Mouse (Mus musculus) embryonic fibroblast, embryonic 13.5 days (primary cell): ENCODE results near the gene Fam129c. TPM values are rescaled to one million over a fixed set of nuclear protein-coding genes. Genes with fewer than 3 reads are reported as not detected.

Experiments used
- H3K27ac ChIP-seq: 2 replicates; pipeline ENCODE4 v1.5.1; 2012; ENCODE audit warnings: low read length, control low read depth, inconsistent platforms; ENCODE audit not compliant: insufficient read depth
- H3K4me1 ChIP-seq: 2 replicates; pipeline ENCODE4 v1.6.1; 2011; ENCODE audit warnings: low read length; ENCODE audit not compliant: control insufficient read depth, insufficient read depth
- H3K4me3 ChIP-seq: 2 replicates; pipeline ENCODE4 v1.5.1; 2011; ENCODE audit warnings: mild to moderate bottlenecking, control low read depth, low read length; ENCODE audit not compliant: insufficient read depth
- CTCF ChIP-seq: IDR thresholded peaks from 2 replicates; pipeline ENCODE4 v1.5.1; 2011; ENCODE audit warnings: mild to moderate bottlenecking, control low read depth, low read length, moderate library complexity, borderline replicate concordance; ENCODE audit not compliant: insufficient read depth
- POLR2A ChIP-seq: IDR thresholded peaks from 2 replicates; pipeline ENCODE4 v1.6.1; 2011; ENCODE audit warnings: low read depth, mild to moderate bottlenecking, control low read depth, low read length, moderate library complexity
- polyA plus RNA-seq: library from polyadenylated mRNA; stranded (reverse); fragments of >200 nt; gene quantifications from 2 replicates; pipeline ENCODE4 v1.2.4, GENCODE M21; 2011; ENCODE audit warnings: low read depth; ENCODE audit not compliant: missing spikeins, insufficient read length

Gene Fam129c
- polyA plus RNA-seq, 1 experiment, result 1.8 TPM

DNA sequence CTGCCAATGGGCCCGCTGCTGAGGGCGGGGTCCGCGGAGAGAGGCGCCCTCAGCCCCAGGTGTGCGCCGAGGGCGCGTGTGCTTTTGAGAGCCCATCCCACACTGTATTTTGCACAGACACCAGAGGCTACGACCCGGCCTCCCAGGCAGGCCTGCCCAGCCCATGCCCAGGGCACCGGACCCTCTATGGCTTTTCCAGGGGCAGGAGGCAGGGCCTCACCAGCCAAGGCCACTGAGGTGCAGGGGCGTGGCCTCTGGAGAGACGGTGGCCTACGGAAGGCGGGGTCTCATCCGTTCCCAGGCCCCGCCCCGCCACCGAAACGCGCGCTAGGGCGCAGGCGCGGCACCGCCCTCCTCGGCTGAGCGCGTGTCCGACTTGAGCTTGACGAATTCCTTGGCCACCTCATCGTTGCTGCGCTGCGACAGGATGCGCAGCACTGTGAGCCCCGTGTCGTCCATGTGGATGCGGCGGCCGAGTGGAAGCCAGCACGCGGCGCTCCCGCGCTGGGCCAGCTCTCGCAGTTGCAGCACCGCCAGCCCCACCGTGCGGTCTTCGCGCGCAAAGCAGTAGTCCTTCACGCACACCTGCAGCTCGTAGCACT, 31.7 kb downstream of the Fam129c start:
- TF ChIP-seq POLR2A (peak; percentile 80), CTCF (0 out of 2 replicates have a peak, but pooled peaks have one; percentile 37)
- peak overlapping the region; percentile 26 for H3K4me3 ChIP-seq
- 0 out of 2 replicates have a peak, but pooled peaks cover 2% of the 10 kb centered on the region for H3K4me1 ChIP-seq
- H3K27ac ChIP-seq, result no peak overlapping the region; the same call in 1 of the 2 replicates

DNA sequence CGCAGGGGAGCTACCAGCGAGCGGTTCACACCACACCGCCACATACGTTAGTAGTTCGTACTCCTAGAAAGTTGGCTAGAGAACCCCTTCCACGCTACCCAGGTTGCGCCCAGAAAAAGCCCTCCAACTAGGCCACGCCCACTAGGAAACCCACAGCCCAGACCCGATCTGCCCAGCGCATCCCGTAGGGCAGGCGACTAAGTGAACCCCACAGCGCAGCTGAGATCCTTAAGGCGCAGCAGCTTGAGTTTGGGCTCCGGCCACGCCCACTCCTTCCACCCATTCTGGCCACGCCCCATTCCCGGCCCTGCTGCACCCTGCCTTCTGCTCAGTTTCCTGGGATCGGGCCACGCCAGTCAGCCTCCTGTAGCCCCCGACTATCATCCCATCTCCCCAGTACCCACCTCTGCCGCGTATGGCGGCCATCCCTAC, 32.3 kb downstream of the Fam129c start:
- TF ChIP-seq POLR2A, result no peak
- no peak for TF ChIP-seq CTCF
- no peak overlapping the region for H3K27ac ChIP-seq
- peak overlapping the region; percentile 26 for H3K4me3 ChIP-seq
- H3K4me1 ChIP-seq, result 0 out of 2 replicates have a peak, but pooled peaks cover 2% of the 10 kb centered on the region

DNA sequence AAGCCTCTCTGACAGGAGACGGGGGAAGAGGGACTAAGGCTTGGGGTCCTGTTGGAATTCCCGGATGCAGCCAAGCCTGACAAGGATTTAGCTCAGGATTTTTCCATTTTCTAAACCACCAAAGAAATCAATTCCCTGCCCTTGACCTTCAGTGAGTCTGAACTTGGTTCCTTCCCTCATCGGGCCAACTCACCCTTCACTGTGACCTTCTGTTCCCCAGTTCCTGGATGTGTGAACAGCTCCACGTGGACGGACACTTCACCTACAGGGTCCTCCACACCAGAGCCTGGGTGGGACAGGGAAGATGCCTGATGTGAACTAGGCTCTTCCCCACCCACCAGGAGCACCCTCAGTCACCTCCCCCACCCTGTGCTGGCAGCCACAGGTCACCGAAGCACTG, 33.3 kb downstream of the Fam129c start:
- H3K27ac ChIP-seq, result no peak overlapping the region
- 0 out of 2 replicates have a peak, but pooled peaks cover 2% of the 10 kb centered on the region for H3K4me1 ChIP-seq
- H3K4me3 ChIP-seq, result no peak overlapping the region
- TF ChIP-seq CTCF (no peak), POLR2A (no peak)

DNA sequence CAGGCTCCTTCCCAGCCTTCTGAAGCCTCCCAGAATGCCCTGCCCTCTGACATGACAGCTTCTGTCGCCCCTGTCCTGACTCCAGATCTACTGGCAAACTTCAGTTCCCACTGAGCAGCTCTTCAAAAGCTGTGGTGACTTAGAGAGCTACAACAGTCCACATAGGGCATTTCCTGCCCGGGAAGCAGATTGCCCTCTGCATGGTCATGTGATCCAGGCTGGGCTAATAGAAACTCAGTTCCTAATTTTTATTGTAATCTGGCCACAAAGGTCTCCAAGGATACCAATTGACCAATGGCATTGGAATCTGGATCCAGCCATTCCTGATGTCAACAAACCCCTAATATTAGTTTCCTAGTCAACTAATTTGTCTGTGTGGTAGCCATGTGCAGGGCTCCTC, 34.4 kb downstream of the Fam129c start:
- peaks cover 2% of the 10 kb centered on the region for H3K4me1 ChIP-seq
- H3K4me3 ChIP-seq, result no peak overlapping the region
- TF ChIP-seq POLR2A, result no peak
- TF ChIP-seq CTCF, result no peak
- H3K27ac ChIP-seq, result no peak overlapping the region

DNA sequence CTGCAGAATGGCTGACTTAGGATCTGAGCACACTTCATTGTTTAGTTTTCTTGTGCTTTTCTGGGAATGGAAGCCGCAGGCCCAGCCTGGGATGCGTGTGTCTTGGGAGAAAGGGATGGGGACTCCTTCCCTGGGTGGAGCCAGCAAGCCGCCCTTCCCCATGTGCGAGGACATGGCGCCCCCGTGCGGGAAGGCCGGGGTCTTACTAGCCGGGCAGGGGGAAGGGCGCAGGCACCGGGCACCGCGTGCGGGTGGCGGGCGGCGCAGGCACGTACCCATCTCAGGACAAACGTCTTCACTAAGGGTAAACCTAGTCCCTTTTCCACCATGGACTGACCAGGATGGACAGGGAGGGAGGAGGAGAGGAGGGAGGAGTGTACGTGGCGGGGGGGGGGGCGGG, 35.7 kb downstream of the Fam129c start:
- no peak overlapping the region for H3K4me3 ChIP-seq
- H3K27ac ChIP-seq, result no peak overlapping the region
- no peak for TF ChIP-seq CTCF
- TF ChIP-seq POLR2A, result no peak
- H3K4me1 ChIP-seq, result peaks cover 4% of the 10 kb centered on the region

DNA sequence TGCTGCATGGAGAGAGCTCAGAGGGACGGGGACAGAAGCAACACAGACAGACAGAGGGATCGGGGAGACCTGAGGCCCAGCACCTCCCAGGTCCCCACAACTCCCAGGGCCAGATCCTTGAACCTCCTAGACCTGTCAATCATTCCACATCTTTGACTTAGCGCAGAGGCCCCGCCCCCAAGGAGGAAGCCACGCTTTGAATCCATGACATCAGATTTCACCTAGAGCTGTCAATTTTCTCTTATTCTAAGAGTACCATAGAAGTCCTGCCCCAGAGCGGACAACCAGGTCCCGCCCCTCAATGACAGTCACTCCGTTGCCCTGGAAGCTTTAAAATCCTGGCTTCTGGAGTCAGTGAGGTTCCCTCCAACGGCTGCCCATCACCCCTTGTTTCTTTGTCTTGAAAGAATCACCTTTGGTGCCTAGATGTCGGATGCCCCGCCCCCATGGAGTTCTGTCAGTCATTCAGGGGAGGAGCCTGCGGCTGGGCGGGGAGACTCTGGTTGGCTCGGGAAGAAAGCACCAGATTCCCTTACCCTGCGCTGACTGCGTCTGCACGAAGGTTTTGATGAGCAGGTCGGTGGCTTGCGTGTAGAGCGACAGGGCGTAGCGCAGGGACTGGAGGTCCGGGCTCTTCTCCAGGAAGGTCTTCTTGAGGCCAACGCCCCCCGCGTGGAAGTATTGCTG, 36.7 kb downstream of the Fam129c start:
- H3K4me1 ChIP-seq, result peaks cover 4% of the 10 kb centered on the region
- no peak for TF ChIP-seq POLR2A
- TF ChIP-seq CTCF, result no peak
- H3K4me3 ChIP-seq, result no peak overlapping the region
- no peak overlapping the region for H3K27ac ChIP-seq

DNA sequence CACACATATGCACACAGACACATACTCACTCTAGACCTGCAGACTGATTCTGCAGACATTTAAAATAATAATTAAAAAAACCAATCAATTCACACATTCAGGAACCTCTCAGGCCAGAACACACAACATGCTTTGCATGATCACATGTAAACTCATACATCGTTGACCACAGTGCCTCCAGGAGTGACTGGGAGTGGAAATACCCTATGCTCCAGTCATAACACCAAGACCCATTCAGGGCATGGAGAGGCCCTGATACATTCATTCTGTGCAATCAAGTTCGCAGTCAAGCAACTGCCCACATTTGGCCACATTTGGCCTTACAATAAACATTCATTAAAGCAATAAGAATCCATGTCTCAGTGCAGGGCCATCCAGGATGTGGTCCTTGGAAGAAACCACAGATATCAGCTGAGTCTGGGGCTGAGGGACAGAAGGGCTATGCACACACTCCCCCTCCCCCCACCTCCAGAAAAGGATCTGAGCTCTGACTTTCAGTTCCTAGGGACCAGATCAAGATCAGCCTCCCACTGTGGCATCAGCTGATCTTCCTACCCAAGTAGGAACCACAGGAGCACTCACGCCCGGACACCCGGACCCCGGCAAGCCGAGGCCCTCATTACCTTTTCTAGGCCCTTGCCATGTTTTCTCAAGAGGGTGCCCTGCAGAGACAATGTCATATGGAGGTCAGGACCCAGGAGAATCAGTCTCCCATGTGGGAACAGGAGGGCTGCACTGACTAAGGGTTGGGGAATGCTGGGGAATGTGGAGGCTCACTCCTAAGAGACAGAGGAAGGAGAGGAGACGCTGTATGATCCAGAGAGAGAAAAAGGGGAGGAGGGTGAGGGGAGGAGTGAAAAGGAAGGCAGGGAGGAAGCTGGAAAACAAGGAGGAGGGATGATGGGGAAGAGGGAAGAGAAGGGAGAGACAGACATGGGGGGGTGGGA, 40.0 kb downstream of the Fam129c start:
- Histone ChIP-seq H3K4me1 (peaks cover 4% of the 10 kb centered on the region), H3K4me3 (no peak overlapping the region)
- TF ChIP-seq POLR2A (no peak), CTCF (no peak)

DNA sequence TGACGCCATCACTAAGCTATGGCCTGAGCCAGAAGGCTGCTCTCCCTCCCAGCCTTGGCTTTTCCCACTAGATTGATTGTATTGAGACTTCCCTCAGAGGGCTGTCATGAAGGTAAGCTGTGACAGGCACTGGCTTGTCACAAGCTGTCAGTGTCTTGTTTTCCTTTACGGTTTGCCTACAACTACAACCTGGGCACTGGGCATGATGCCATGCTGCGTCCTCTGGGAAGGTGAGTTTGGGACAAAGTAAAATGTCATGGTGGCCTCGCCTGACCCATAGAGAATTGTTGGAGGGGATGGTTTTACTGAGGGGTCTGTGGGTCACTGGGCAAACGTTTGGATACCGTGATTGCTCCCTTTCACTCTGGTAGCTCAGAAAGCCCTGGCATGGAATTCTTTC, 40.9 kb downstream of the Fam129c start:
- H3K4me3 ChIP-seq, result no peak overlapping the region

More for the DNA sequence above, 40.0 kb downstream of the Fam129c start:
- H3K27ac ChIP-seq, result peak overlapping the region; percentile 72

DNA sequence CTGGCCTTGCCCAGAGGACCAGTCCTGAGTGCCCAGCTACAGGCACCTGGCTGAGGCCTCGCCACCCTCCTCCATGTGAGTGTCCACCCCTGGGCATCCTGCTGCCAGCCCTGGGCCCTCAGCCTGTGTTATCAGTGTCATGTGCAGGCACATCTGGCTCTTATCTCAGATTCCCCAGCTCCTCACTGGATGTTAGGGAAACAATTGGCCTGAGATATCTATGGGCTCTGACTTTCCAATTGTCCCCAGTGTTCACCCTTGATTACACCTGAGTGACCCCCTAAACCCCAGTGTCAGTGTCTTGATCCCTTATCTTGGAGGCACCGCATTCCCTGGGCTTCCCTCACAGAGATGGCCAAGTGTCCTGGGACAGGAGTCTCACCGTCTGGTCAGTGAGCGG, 41.9 kb downstream of the Fam129c start:
- no peak overlapping the region for H3K4me3 ChIP-seq
- H3K27ac ChIP-seq, result no peak overlapping the region
- no peak for TF ChIP-seq POLR2A
- no peak for TF ChIP-seq CTCF

More for the DNA sequence above, 40.9 kb downstream of the Fam129c start:
- no peak for TF ChIP-seq CTCF
- TF ChIP-seq POLR2A, result no peak
- Histone ChIP-seq H3K27ac (peak overlapping the region; percentile 72; the same call in 1 of the 2 replicates), H3K4me1 (peaks cover 4% of the 10 kb centered on the region)

DNA sequence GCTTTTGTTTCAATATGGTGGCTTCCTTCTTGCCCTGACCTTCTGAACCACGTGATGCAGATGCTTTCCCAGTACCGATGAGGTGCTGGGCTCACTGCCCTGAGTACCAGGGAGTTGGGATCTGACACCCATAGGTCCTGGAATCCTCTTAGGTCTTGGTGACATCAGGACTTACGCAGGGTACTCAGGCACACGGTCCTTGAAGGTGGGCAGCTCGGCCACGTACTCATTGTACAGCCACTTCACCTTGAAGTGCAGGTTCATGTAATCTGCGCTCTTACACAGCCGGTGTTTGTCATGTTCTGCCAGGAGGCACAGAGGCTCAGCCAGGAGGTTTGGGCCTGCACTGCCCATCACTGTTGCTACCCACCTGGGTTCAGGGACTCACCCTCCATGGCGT, 48.1 kb downstream of the Fam129c start:
- H3K27ac ChIP-seq, result no peak overlapping the region
- TF ChIP-seq CTCF, result no peak
- TF ChIP-seq POLR2A, result no peak
- H3K4me3 ChIP-seq, result no peak overlapping the region
- no peaks in the 10 kb centered on the region for H3K4me1 ChIP-seq

More for the DNA sequence above, 41.9 kb downstream of the Fam129c start:
- peaks cover 4% of the 10 kb centered on the region for H3K4me1 ChIP-seq
